Mouse (Mus musculus): Measurements from ENCODE around the gene Fam92b. TPM values are rescaled to one million over a fixed set of nuclear protein-coding genes. Genes with fewer than 3 reads are reported as not detected.

Fam92b gene
- polyA plus RNA-seq, 1 experiment, result not detected

- no peak overlapping the region for H3K27ac ChIP-seq (ENCODE audit: insufficient read depth, low read depth, low read length)
- TF ChIP-seq CTCF (IDR thresholded peaks at IDR 0.05; ENCODE audit: insufficient read depth, low read depth, low read length) (no peak), POLR2A (IDR thresholded peaks at IDR 0.05; ENCODE audit: insufficient read depth, low read depth, low read length) (no peak)
- peaks cover 35% of the 10 kb centered on the region for H3K4me1 ChIP-seq (ENCODE audit: control insufficient read depth, insufficient read depth, low read length)
- no peak overlapping the region for H3K4me3 ChIP-seq (ENCODE audit: insufficient read depth, low read depth, low read length)
- WGBS, result 68% methylated on average over 9 of the region's 9 CpGs
These were observed 26.1 kb downstream of the Fam92b start for GRCm38 (mm10) chr8:120151151-120151550.

GRCm38 (mm10) chr8:120150028-120150427, 27.2 kb downstream of the Fam92b start:
- TF ChIP-seq POLR2A (IDR thresholded peaks at IDR 0.05; ENCODE audit: insufficient read depth, low read depth, low read length) (no peak), CTCF (IDR thresholded peaks at IDR 0.05; ENCODE audit: insufficient read depth, low read depth, low read length) (no peak)
- peaks cover 33% of the 10 kb centered on the region for H3K4me1 ChIP-seq (ENCODE audit: control insufficient read depth, insufficient read depth, low read length)
- WGBS, result 70% methylated on average over 12 of the region's 12 CpGs
- no peak overlapping the region for H3K4me3 ChIP-seq (ENCODE audit: insufficient read depth, low read depth, low read length)
- no peak overlapping the region for H3K27ac ChIP-seq (ENCODE audit: insufficient read depth, low read depth, low read length)

GRCm38 (mm10) chr8:120146051-120146450, 31.2 kb downstream of the Fam92b start:
- Histone ChIP-seq H3K4me1 (ENCODE audit: control insufficient read depth, insufficient read depth, low read length) (peaks cover 39% of the 10 kb centered on the region), H3K27ac (ENCODE audit: insufficient read depth, low read depth, low read length) (no peak overlapping the region), H3K4me3 (ENCODE audit: insufficient read depth, low read depth, low read length) (no peak overlapping the region)
- TF ChIP-seq CTCF (IDR thresholded peaks at IDR 0.05; ENCODE audit: insufficient read depth, low read depth, low read length), result no peak
- WGBS, result 83% methylated on average over 1 of the region's 1 CpGs

- Histone ChIP-seq H3K27ac (ENCODE audit: insufficient read depth, low read depth, low read length) (peak overlapping the region; percentile 99), H3K4me3 (ENCODE audit: insufficient read depth, low read depth, low read length) (no peak overlapping the region), H3K4me1 (ENCODE audit: control insufficient read depth, insufficient read depth, low read length) (peaks cover 43% of the 10 kb centered on the region)
- TF ChIP-seq CTCF (IDR thresholded peaks at IDR 0.05; ENCODE audit: insufficient read depth, low read depth, low read length), result no peak
- TF ChIP-seq POLR2A (IDR thresholded peaks at IDR 0.05; ENCODE audit: insufficient read depth, low read depth, low read length), result no peak
- WGBS, result 34% methylated on average over 12 of the region's 12 CpGs
These were observed 32.5 kb downstream of the Fam92b start for GRCm38 (mm10) chr8:120144652-120145301.

- no peak for TF ChIP-seq CTCF (IDR thresholded peaks at IDR 0.05; ENCODE audit: insufficient read depth, low read depth, low read length)
- no peak for TF ChIP-seq POLR2A (IDR thresholded peaks at IDR 0.05; ENCODE audit: insufficient read depth, low read depth, low read length)
- Histone ChIP-seq H3K4me3 (ENCODE audit: insufficient read depth, low read depth, low read length) (no peak overlapping the region), H3K27ac (ENCODE audit: insufficient read depth, low read depth, low read length) (peak overlapping the region; percentile 99), H3K4me1 (ENCODE audit: control insufficient read depth, insufficient read depth, low read length) (peaks cover 48% of the 10 kb centered on the region)
- 19% methylated on average over 15 of the region's 15 CpGs for WGBS
These were observed 33.2 kb downstream of the Fam92b start for GRCm38 (mm10) chr8:120143911-120144651.

- TF ChIP-seq CTCF (IDR thresholded peaks at IDR 0.05; ENCODE audit: insufficient read depth, low read depth, low read length) (no peak), POLR2A (IDR thresholded peaks at IDR 0.05; ENCODE audit: insufficient read depth, low read depth, low read length) (no peak)
- 43% methylated on average over 3 of the region's 3 CpGs for WGBS
- H3K4me3 ChIP-seq (ENCODE audit: insufficient read depth, low read depth, low read length), result no peak overlapping the region
- peaks cover 63% of the 10 kb centered on the region for H3K4me1 ChIP-seq (ENCODE audit: control insufficient read depth, insufficient read depth, low read length)
- peak overlapping the region; percentile 71 for H3K27ac ChIP-seq (ENCODE audit: insufficient read depth, low read depth, low read length)
These were observed 36.5 kb downstream of the Fam92b start for GRCm38 (mm10) chr8:120140769-120141168.

GRCm38 (mm10) chr8:120138958-120139357, 38.3 kb downstream of the Fam92b start:
- 96% methylated on average over 2 of the region's 2 CpGs for WGBS
- H3K4me1 ChIP-seq (ENCODE audit: control insufficient read depth, insufficient read depth, low read length), result peaks cover 52% of the 10 kb centered on the region
- H3K4me3 ChIP-seq (ENCODE audit: insufficient read depth, low read depth, low read length), result no peak overlapping the region
- TF ChIP-seq POLR2A (IDR thresholded peaks at IDR 0.05; ENCODE audit: insufficient read depth, low read depth, low read length) (no peak), CTCF (IDR thresholded peaks at IDR 0.05; ENCODE audit: insufficient read depth, low read depth, low read length) (no peak)
- H3K27ac ChIP-seq (ENCODE audit: insufficient read depth, low read depth, low read length), result 0 out of 2 replicates have a peak overlapping the region, but pooled peaks have one; percentile 1

- WGBS, result 25% methylated on average over 7 of the region's 7 CpGs
- TF ChIP-seq POLR2A (IDR thresholded peaks at IDR 0.05; ENCODE audit: insufficient read depth, low read depth, low read length) (no peak), CTCF (IDR thresholded peaks at IDR 0.05; ENCODE audit: insufficient read depth, low read depth, low read length) (no peak)
- Histone ChIP-seq H3K27ac (ENCODE audit: insufficient read depth, low read depth, low read length) (peak overlapping the region; percentile 47), H3K4me3 (ENCODE audit: insufficient read depth, low read depth, low read length) (no peak overlapping the region), H3K4me1 (ENCODE audit: control insufficient read depth, insufficient read depth, low read length) (peaks cover 53% of the 10 kb centered on the region)
These were observed 40.6 kb downstream of the Fam92b start for GRCm38 (mm10) chr8:120136618-120137017.

GRCm38 (mm10) chr8:120135687-120136086, 41.6 kb downstream of the Fam92b start:
- H3K27ac ChIP-seq (ENCODE audit: insufficient read depth, low read depth, low read length), result peak overlapping the region; percentile 47
- 87% methylated on average over 7 of the region's 7 CpGs for WGBS
- no peak overlapping the region for H3K4me3 ChIP-seq (ENCODE audit: insufficient read depth, low read depth, low read length)
- peaks cover 51% of the 10 kb centered on the region for H3K4me1 ChIP-seq (ENCODE audit: control insufficient read depth, insufficient read depth, low read length)
- TF ChIP-seq POLR2A (IDR thresholded peaks at IDR 0.05; ENCODE audit: insufficient read depth, low read depth, low read length), result no peak
- TF ChIP-seq CTCF (IDR thresholded peaks at IDR 0.05; ENCODE audit: insufficient read depth, low read depth, low read length), result no peak
